Mouse (Mus musculus) hematopoietic stem cell, adult 5-6 weeks (primary cell): ENCODE data around the gene Myh10. TPM values are rescaled to one million over a fixed set of nuclear protein-coding genes. Genes with fewer than 3 reads are reported as not detected.
A peak's percentile ranks its signal among the peaks of the same experiment; 100 is the strongest.
"Not testable (repeated sequence)": the region's sequence is repeated elsewhere in the genome, so short reads cannot be mapped to it uniquely, and the experiment has no call there.

Experiments used
- ATAC-seq, 2 experiments: fragments of 125-278 bp in 1 of 2; replicated peaks in 1 of 2; 2 replicates each; pipeline ENCODE4 v1.8.0; 2016 to 2017; ENCODE audit warnings: inconsistent platforms in 2 of 2, mild to moderate bottlenecking in 2 of 2, moderate number of reproducible peaks in 2 of 2, low read depth in 1 of 2, moderate TSS enrichment in 1 of 2; ENCODE audit not compliant: low FRiP score in 2 of 2, poor library complexity in 2 of 2, severe bottlenecking in 2 of 2, insufficient read depth in 1 of 2, low TSS enrichment in 1 of 2
- total RNA-seq: library from RNA; stranded (forward); fragments of 172-1452, 232-1000 nt; gene quantifications from 2 replicates; pipeline ENCODE4 v1.2.3, GENCODE M21; 2017

Gene Myh10
- total RNA-seq, 1 experiment from 2014 or later = 7.9 TPM

GRCm38 (mm10) chr11:68728693-68729092 lies 37.3 kb downstream of the Myh10 start:
- ATAC-seq = no peak

GRCm38 (mm10) chr11:68730792-68731191 lies 39.4 kb downstream of the Myh10 start:
- no peak for ATAC-seq

GRCm38 (mm10) chr11:68732066-68732465 lies 40.7 kb downstream of the Myh10 start:
- no peak for ATAC-seq

GRCm38 (mm10) chr11:68733401-68733800 lies 42.0 kb downstream of the Myh10 start:
- not testable (repeated sequence) for ATAC-seq

- no peak for ATAC-seq
These were observed 48.1 kb downstream of the Myh10 start for GRCm38 (mm10) chr11:68739509-68739908.

- no peak for ATAC-seq
These were observed 51.3 kb downstream of the Myh10 start for GRCm38 (mm10) chr11:68742658-68743057.

DNA sequence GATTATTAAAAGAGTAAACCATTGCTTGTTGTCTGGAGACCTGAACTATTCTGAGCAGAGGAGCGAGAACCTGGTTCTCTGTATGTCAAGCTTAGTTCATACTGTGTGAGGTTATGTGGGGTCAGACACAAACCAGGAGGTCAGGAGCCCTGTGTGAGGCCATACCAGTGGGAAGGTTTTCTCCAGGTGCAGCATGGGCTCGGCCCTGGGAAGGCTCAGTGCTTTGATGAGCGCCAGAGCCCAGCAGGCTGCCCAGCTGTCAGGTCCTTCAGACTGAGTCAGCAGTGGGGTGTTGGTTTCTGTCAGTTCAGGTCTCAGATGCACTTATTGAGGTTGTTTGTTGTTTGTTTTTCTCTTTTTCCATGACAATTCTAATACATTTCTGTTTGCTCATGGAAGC lies 52.8 kb downstream of the Myh10 start:
- no peak for ATAC-seq

GRCm38 (mm10) chr11:68745374-68746200 lies 54.2 kb downstream of the Myh10 start:
- no peak for ATAC-seq

DNA sequence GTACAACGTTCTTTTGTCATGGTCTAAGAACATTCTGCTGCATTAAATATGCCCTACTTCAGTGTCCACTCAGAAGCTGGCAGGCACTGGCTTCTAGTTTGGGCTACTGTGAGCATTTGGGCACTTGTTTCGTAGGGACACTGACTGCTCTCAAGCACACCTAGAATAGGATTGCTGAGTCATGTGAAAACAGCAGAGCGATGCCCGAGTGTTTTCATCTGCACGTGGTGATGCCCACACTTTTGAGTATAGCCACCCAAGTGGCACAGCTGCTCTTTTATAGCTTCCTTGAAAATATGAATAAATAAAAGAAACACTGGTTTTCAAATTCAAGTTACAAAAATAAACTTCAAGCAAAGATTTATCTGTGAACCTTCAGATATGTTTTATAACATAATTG lies 56.8 kb downstream of the Myh10 start:
- no peak for ATAC-seq

GRCm38 (mm10) chr11:68750206-68750605 lies 58.8 kb downstream of the Myh10 start:
- no peak for ATAC-seq

DNA sequence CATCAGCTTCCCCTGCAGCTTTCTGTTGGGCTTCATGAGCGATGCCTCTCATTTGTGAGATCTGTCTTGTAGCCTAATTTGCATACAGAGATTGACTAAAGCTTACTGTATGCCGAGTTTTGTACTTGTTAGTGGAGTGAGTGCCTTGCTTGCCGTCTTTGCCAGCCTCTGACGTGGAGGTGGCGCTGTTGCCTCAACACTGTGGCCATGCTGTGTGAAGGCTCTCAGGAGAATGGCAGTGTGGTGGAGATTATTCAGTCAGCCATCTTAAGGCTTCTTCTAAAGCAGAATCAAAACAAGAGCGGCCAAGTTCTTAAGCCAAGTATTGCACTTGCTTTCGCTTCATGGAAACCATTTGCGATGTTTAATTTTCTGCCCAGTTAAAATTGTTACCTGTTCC lies 59.6 kb downstream of the Myh10 start:
- peak; percentile 27 to 58; a peak in 1 of 4 replicates for ATAC-seq

DNA sequence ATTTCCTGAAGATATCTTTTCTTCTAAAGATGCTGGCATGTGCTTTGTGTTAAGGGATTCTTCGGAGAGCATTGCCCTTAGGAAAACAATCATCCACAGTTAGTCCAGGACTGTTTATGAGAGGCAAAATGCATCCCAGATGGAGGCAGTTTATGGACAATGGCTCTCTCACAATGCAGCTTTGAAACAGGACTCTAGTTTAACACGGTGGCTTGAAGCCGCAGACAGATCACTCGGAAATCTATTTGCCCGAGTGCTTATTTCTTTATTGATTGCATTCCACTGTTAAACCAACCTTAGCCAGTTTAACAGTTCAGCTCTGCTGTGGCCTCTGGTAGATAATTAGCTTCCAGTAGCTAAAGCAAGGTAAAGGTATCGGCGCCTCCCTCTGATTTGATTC lies 62.9 kb downstream of the Myh10 start:
- no peak for ATAC-seq

- no peak for ATAC-seq
These were observed 65.3 kb downstream of the Myh10 start for GRCm38 (mm10) chr11:68756456-68757348.

DNA sequence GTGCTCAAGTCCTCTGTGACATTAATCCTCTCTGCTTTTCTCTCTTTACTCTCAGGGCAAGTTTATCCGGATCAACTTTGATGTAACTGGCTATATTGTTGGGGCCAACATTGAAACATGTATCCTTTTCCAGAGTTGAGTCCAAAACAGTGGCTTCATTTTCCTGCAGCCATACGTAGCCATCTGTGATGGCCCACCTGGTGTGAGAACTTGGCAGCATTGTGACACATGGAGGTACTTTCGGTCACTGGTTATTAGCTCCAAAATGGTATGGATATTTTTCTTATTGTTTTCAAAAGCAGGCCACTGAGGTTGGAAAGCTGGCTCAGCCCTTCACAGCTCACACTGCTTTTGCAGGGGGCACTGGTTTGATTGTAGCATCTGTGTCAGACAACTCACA lies 68.3 kb downstream of the Myh10 start:
- no peak for ATAC-seq

DNA sequence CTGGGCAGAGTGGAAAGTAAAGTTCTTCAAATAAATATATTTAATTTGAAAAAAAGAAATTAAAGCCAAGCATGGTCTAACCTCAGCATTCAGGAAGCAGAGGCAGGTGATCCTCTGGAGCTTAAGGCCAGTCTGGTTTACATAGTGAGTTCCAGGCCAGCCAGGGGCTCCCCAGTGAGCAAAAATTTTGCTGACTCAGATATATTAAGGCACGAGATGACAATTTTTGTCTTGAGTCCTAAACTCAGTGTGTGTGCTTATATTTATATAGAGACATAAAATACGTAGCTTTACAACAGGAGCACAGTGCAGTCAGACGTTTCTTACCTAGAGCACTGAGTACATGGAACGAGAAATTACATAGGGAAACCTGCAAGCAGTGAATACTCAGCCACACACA lies 69.8 kb downstream of the Myh10 start:
- ATAC-seq = no peak

DNA sequence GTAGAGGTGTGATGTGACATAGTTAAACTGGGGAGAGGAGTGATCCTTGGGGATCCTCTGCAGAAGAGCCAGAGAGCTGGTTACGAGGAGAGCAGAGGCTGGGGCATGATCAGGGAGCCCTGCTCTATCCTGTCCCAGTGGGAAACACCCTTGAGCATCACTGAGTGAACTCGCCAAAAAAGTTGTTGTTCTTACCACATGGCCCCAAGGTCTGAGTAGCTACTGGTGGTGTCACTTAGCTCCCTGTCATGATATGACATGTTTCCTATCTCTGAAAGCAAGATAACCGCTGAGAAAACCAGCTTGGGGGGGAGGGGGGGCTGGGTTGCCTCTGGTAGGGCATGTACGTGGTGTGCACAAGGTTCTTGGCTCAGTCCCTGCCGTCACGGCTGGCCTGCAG lies 70.3 kb downstream of the Myh10 start:
- no peak for ATAC-seq

DNA sequence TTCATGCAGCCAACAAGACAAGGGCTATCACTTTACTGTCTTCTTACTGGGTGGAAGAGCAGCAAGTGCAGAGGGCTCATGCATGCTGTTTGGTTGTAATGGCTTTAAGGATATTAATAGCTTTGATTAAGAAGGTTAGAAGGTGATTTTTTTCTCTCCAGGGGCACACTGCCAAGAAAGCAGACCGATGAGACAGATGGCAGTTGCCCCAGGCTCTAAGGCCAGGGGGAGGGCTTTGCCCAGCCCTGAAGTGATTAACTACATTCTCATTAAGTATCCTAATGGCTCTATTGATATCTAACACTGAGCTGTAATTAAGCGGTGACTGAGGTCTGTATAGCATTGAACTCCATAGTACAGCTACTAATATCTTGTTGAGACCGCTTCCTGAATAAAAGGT lies 73.3 kb downstream of the Myh10 start:
- ATAC-seq = no peak

GRCm38 (mm10) chr11:68767762-68768542 lies 76.6 kb downstream of the Myh10 start:
- no peak for ATAC-seq
